Mouse (Mus musculus): ENCODE measurements around the gene Rela. TPM values are rescaled to one million over a fixed set of nuclear protein-coding genes. Genes with fewer than 3 reads are reported as not detected.
A peak's percentile ranks its signal among the peaks of the same experiment; 100 is the strongest.

Gene Rela
- total and polyA plus RNA-seq, 3 experiments = 37.9 to 108 (median 60.7) TPM

- Histone ChIP-seq H3K4me3 (ENCODE audit: low read depth, low read length) (peak overlapping the region; percentile 86), H3K27me3 (ENCODE audit: insufficient read depth, low read length) (no peaks in the 10 kb centered on the region), H3K4me1 (ENCODE audit: insufficient read depth, low read depth, low read length) (peaks cover 70% of the 10 kb centered on the region), H3K36me3 (replicated peaks) (peaks cover 73% of the 10 kb centered on the region), H3K9me3 (replicated peaks) (no peaks in the 10 kb centered on the region)
- ATAC-seq (ENCODE audit: extremely low read depth, insufficient number of reproducible peaks, low FRiP score, poor library complexity, severe bottlenecking) (no peak), DNase-seq (ENCODE audit: low spot score) (no peak)
- no peak for TF ChIP-seq POLR2AphosphoS5 (IDR thresholded peaks at IDR 0.05; ENCODE audit: insufficient replicate concordance, low read depth, low read length)
- no peak for TF ChIP-seq CTCF (IDR thresholded peaks at IDR 0.05; ENCODE audit: low read depth, low read length)
- no peak for TF ChIP-seq GATA1 (IDR thresholded peaks at IDR 0.05; ENCODE audit: borderline replicate concordance, low read length)
- no peak for TF ChIP-seq GATA2 (IDR thresholded peaks at IDR 0.05; ENCODE audit: borderline replicate concordance, low read depth, low read length)
- no peak for TF ChIP-seq TAL1 (conservative IDR thresholded peaks at IDR 0.05; ENCODE audit: low read depth, low read length)
Measured at GRCm38 (mm10) chr19:5689088-5689428, 51.8 kb downstream of the Rela start.

- Histone ChIP-seq H3K9me3 (replicated peaks) (no peaks in the 10 kb centered on the region), H3K4me3 (ENCODE audit: low read depth, low read length) (peak overlapping the region; percentile 86), H3K4me1 (ENCODE audit: insufficient read depth, low read depth, low read length) (peaks cover 67% of the 10 kb centered on the region), H3K36me3 (replicated peaks) (peaks cover 73% of the 10 kb centered on the region), H3K27me3 (ENCODE audit: insufficient read depth, low read length) (no peaks in the 10 kb centered on the region)
- DNase-seq (ENCODE audit: low spot score) (peak; percentile 96), ATAC-seq (ENCODE audit: extremely low read depth, insufficient number of reproducible peaks, low FRiP score, poor library complexity, severe bottlenecking) (peak; percentile 61; the same call in 1 of the 2 replicates)
- TF ChIP-seq TAL1 (conservative IDR thresholded peaks at IDR 0.05; ENCODE audit: low read depth, low read length) (no peak), GATA2 (IDR thresholded peaks at IDR 0.05; ENCODE audit: borderline replicate concordance, low read depth, low read length) (no peak), POLR2AphosphoS5 (IDR thresholded peaks at IDR 0.05; ENCODE audit: insufficient replicate concordance, low read depth, low read length) (no peak), GATA1 (IDR thresholded peaks at IDR 0.05; ENCODE audit: borderline replicate concordance, low read length) (no peak), CTCF (IDR thresholded peaks at IDR 0.05; ENCODE audit: low read depth, low read length) (no peak)
Measured at GRCm38 (mm10) chr19:5689565-5690342, 52.5 kb downstream of the Rela start.

DNA sequence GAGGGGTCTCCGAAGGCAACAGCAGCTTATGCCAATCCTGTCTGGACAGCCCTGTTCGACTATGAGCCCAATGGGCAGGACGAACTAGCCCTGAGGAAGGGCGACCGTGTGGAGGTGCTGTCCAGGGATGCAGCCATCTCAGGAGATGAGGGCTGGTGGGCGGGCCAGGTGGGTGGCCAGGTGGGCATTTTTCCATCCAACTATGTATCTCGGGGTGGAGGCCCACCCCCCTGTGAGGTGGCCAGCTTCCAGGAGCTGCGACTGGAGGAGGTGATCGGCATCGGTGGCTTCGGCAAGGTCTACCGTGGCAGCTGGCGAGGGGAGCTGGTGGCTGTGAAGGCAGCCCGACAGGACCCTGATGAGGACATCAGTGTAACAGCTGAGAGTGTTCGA lies 53.1 kb downstream of the Rela start:
- H3K36me3 ChIP-seq (replicated peaks) = peaks cover 73% of the 10 kb centered on the region
- no peaks in the 10 kb centered on the region for H3K27me3 ChIP-seq (ENCODE audit: insufficient read depth, low read length)
- H3K4me1 ChIP-seq (ENCODE audit: insufficient read depth, low read depth, low read length) = peaks cover 71% of the 10 kb centered on the region
- DNase-seq (ENCODE audit: low spot score) = no peak
- ATAC-seq (ENCODE audit: extremely low read depth, insufficient number of reproducible peaks, low FRiP score, poor library complexity, severe bottlenecking) = no peak
- H3K9me3 ChIP-seq (replicated peaks) = no peaks in the 10 kb centered on the region
- H3K4me3 ChIP-seq (ENCODE audit: low read depth, low read length) = peak overlapping the region; percentile 86
- TF ChIP-seq TAL1 (conservative IDR thresholded peaks at IDR 0.05; ENCODE audit: low read depth, low read length) = no peak
- no peak for TF ChIP-seq CTCF (IDR thresholded peaks at IDR 0.05; ENCODE audit: low read depth, low read length)
- no peak for TF ChIP-seq POLR2AphosphoS5 (IDR thresholded peaks at IDR 0.05; ENCODE audit: insufficient replicate concordance, low read depth, low read length)
- TF ChIP-seq GATA1 (IDR thresholded peaks at IDR 0.05; ENCODE audit: borderline replicate concordance, low read length) = no peak
- no peak for TF ChIP-seq GATA2 (IDR thresholded peaks at IDR 0.05; ENCODE audit: borderline replicate concordance, low read depth, low read length)

DNA sequence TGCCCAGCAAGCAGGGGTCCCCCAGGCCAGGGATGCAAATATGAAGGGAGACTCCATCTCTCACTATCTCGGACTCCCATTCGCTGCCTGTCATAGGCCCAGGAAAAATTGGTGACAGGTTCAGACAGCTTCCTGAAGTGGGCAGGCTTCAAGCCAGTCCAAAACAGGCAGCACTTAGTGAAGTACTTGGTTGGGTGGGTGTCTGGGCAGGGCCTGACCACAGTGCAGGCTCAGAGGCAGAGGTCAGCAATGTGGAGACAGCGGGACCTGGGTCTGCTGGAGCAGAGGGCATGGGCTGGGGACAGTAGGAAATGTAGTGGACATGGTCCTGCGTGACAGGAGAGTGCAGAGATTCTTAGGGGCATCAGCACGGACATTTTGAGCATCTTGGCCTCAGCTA lies 54.3 kb downstream of the Rela start:
- TF ChIP-seq GATA1 (IDR thresholded peaks at IDR 0.05; ENCODE audit: borderline replicate concordance, low read length) (no peak), GATA2 (IDR thresholded peaks at IDR 0.05; ENCODE audit: borderline replicate concordance, low read depth, low read length) (no peak), CTCF (IDR thresholded peaks at IDR 0.05; ENCODE audit: low read depth, low read length) (no peak)
- ATAC-seq (ENCODE audit: extremely low read depth, insufficient number of reproducible peaks, low FRiP score, poor library complexity, severe bottlenecking) = no peak

DNA sequence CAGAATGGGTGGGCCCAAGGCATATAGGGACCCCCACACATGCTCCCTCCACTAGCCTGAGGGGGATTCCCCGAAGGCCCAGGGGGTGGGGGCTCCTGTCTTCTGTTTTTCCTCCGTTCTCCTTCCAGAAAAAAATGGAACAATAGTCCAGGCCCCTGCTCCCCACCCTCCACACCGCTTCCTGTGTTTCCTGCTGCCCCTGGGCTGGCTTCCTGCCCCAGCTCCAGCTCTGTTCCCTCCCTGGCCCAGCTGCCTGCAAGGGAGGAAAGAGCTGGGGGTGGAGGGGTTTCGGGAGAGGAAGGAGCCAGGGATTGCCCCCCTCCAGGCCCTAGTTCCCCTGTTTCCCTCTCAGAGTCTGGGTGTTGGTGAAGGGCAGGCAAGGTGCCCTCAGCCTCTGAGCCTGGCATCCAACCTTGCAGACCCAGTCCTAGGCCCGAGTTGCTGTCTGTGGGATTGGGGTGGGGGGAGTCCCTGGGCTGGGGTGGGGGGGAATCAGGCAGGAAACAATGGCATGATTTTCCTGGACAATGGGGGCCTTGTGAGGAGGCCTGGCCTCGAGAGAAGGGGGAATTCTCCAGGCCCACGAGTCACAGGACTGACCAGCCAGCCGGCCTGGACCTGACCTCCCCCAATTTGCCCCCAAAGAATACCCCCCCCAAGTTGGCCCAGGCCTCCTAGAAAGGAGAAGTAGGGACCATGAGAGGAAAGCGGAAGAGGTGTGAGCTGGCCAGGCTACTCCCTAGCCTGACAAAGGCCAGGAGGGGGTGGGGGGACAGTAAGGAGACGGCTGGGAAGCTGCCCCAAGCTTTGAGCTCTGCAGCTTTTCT lies 55.0 kb downstream of the Rela start:
- no peaks in the 10 kb centered on the region for H3K27me3 ChIP-seq (ENCODE audit: insufficient read depth, low read length)
- H3K36me3 ChIP-seq (replicated peaks) = peaks cover 75% of the 10 kb centered on the region
- H3K4me1 ChIP-seq (ENCODE audit: insufficient read depth, low read depth, low read length) = peaks cover 59% of the 10 kb centered on the region
- TF ChIP-seq GATA1 (IDR thresholded peaks at IDR 0.05; ENCODE audit: borderline replicate concordance, low read length) = no peak
- TF ChIP-seq GATA2 (IDR thresholded peaks at IDR 0.05; ENCODE audit: borderline replicate concordance, low read depth, low read length) = no peak
- TF ChIP-seq POLR2AphosphoS5 (IDR thresholded peaks at IDR 0.05; ENCODE audit: insufficient replicate concordance, low read depth, low read length) = no peak
- TF ChIP-seq TAL1 (conservative IDR thresholded peaks at IDR 0.05; ENCODE audit: low read depth, low read length) = no peak
- TF ChIP-seq CTCF (IDR thresholded peaks at IDR 0.05; ENCODE audit: low read depth, low read length) = no peak
- ATAC-seq (ENCODE audit: extremely low read depth, insufficient number of reproducible peaks, low FRiP score, poor library complexity, severe bottlenecking) (no peak), DNase-seq (ENCODE audit: low spot score) (peak; percentile 63)
- no peaks in the 10 kb centered on the region for H3K9me3 ChIP-seq (replicated peaks)
- H3K4me3 ChIP-seq (ENCODE audit: low read depth, low read length) = peak overlapping the region; percentile 86; the same call in 1 of the 2 replicates

More for the DNA sequence above, 54.3 kb downstream of the Rela start:
- peaks cover 73% of the 10 kb centered on the region for H3K36me3 ChIP-seq (replicated peaks)
- no peaks in the 10 kb centered on the region for H3K27me3 ChIP-seq (ENCODE audit: insufficient read depth, low read length)
- H3K4me3 ChIP-seq (ENCODE audit: low read depth, low read length) = peak overlapping the region; percentile 86; the same call in 1 of the 2 replicates
- peaks cover 63% of the 10 kb centered on the region for H3K4me1 ChIP-seq (ENCODE audit: insufficient read depth, low read depth, low read length)
- no peaks in the 10 kb centered on the region for H3K9me3 ChIP-seq (replicated peaks)
- DNase-seq (ENCODE audit: low spot score) = no peak

GRCm38 (mm10) chr19:5692913-5693396 lies 55.7 kb downstream of the Rela start:
- no peak for ATAC-seq (ENCODE audit: extremely low read depth, insufficient number of reproducible peaks, low FRiP score, poor library complexity, severe bottlenecking)
- no peak for TF ChIP-seq CTCF (IDR thresholded peaks at IDR 0.05; ENCODE audit: low read depth, low read length)
- TF ChIP-seq TAL1 (conservative IDR thresholded peaks at IDR 0.05; ENCODE audit: low read depth, low read length) = no peak
- no peak for TF ChIP-seq GATA1 (IDR thresholded peaks at IDR 0.05; ENCODE audit: borderline replicate concordance, low read length)
- no peak for TF ChIP-seq GATA2 (IDR thresholded peaks at IDR 0.05; ENCODE audit: borderline replicate concordance, low read depth, low read length)
- no peak for TF ChIP-seq POLR2AphosphoS5 (IDR thresholded peaks at IDR 0.05; ENCODE audit: insufficient replicate concordance, low read depth, low read length)
- Histone ChIP-seq H3K9me3 (replicated peaks) (no peaks in the 10 kb centered on the region), H3K27me3 (ENCODE audit: insufficient read depth, low read length) (no peaks in the 10 kb centered on the region), H3K4me3 (ENCODE audit: low read depth, low read length) (peak overlapping the region; percentile 86; the same call in 1 of the 2 replicates), H3K4me1 (ENCODE audit: insufficient read depth, low read depth, low read length) (peaks cover 52% of the 10 kb centered on the region), H3K36me3 (replicated peaks) (peaks cover 79% of the 10 kb centered on the region)
- no peak for DNase-seq (ENCODE audit: low spot score)
